Mouse (Mus musculus): ENCODE data around the gene Morn4.
A peak's percentile ranks its signal among the peaks of the same experiment; 100 is the strongest.
"Not testable (repeated sequence)": the region's sequence is repeated elsewhere in the genome, so short reads cannot be mapped to it uniquely, and the experiment has no call there.

Morn4 gene

DNA sequence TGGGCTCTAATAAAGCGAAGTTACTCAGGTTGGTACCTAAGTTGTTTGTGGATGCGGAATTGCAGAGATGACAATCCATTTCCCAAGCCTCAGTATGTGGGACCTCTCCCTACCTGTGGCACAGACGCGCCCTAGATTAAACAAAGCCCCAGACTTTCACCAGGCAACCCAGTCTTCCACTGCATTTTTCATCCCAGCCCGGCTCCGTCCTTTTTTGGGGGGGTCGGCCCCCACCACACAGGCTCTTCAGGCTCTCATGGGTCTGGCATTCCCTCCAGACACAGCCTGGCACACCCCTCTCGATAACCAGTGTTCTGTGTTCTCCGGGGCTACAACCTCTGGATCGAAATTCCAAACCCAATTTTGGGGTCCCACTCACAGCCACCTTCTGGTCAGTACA is 467 bp downstream of the Morn4 start:
- DNase-seq (ENCODE audit: low spot score) = no peak

DNA sequence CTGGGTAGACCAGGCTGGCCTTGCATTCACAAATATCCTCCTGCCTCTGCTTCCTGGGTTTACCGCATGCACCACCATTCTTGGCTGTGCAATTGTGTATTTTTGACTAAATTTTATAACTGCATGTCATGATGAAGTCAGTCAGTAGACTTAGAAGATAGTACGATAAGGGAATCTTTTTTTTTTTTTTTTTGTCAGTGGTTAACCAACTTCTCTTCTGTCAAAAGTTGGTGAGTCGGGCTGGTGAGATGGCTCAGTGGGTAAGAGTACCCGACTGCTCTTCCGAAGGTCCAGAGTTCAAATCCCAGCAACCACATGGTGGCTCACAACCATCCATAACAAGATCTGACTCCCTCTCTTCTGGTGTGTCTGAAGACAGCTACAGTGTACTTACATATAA is 4.5 kb downstream of the Morn4 start:
- DNase-seq (ENCODE audit: low spot score) = not testable (repeated sequence)

DNA sequence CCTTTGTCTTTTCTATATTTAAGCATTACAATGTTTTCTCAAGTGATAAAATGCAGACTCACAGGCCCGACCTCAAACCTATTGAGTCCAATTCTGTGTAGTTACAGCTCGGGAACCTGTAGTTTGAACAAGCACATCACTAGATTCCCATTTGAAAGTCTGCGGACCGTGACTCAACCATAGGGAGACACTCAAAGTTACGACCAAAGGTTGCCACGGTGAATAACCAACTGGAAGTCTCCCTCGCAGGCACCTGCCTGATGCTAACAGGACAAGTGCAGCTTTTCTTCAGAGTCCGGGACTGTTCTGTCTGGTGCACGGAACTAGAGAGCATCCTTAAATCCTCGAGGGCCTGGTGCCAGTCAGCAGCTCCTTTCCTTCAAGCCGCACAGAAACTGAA is 5.7 kb downstream of the Morn4 start:
- DNase-seq (ENCODE audit: low spot score) = no peak

DNA sequence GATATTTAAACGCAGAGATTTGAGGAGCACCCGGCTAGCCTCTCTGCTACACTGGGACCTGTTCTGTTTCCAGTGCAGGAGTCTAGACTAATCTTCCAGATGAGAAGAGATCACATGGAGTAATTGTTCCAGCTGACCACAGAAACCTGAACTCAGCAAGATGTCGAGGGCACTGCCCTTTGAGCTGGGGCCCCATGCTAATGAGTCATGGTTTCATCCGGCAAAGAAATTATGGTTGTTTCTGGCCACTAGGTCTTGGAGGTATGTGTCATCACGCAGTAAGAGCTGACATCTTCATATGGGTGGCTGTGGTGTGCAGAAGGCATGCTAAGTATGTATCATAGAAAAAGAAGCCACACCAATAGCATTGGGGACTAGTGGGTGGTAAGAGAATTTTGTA is 6.2 kb downstream of the Morn4 start:
- no peak for DNase-seq (ENCODE audit: low spot score)

DNA sequence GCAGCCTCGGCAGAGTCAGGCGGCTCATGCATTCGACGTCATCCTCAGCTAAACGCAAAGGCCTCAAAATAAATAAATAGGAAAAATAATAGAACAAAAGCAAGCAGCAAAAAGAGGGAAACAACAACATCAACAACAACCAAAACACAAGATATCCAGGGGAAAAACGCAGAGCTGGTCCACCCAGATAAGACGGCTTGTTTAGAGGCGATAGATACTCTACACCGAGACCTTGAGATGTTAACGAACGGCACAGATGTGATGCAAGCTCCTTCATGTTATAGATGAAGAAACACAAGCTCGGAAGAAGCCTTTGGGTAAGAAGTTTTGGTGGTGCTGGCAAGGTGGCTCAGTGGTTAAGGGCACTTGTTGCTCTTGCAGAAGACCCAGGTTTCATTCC is 7.2 kb downstream of the Morn4 start:
- no peak for DNase-seq (ENCODE audit: low spot score)

DNA sequence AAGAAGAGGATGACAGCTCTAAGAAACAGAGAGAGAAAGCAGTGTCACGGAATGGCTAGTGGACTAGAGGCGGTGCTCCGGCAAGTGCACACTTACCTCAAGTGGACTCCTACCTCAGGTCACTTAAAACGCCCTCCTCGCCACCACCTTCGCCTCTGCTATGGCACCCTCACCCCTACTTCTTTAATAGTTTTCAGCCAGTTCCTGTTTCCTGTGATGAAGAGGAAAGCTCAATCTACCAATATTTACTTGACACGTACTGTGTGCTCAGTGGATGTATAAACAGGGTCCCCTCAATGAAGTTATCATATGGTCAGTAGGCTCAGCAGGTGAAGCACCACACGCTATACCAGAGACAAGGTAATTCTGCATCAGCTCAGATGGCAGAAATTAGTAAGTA is 7.6 kb downstream of the Morn4 start:
- no peak for DNase-seq (ENCODE audit: low spot score)

DNA sequence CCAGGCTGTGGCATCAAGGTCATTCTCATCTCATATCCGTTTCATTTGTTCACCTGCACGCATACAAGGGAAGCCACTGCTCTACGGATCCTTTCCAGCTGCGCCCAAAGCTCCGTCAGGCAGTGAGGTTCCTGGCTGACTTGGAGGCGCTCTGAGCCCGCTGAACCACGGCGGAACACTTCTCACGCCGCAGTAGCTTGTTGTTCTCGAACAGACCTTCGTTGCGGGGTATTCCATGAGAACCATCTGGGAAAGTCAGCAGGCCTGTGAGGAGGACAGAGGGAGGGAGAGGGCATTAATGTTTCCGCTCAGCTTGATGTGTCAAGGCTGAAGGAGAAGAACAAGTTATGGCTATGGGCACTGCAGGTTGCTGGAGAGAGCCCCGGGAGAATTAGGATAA is 10.2 kb downstream of the Morn4 start:
- DNase-seq (ENCODE audit: low spot score) = no peak

DNA sequence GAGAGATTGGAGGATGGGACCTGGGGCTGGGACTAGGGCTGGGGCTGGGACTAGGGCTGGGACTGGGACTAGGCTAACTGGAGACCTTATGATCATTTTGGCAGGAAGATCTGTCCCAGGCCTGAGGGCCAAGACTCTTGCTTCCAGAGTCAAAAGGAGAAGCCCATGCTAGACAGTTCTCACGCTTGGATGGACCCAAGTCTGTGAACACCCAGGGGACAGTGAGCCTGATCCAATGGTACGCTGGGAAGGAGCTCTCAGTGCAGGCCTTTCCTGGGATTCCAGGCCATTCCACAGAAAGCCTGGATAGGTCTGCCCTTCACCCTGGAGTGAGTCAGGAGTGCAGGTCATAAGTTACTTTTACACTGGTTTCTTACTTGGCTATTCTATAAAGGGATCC is 11.1 kb downstream of the Morn4 start:
- no peak for DNase-seq (ENCODE audit: low spot score)

DNA sequence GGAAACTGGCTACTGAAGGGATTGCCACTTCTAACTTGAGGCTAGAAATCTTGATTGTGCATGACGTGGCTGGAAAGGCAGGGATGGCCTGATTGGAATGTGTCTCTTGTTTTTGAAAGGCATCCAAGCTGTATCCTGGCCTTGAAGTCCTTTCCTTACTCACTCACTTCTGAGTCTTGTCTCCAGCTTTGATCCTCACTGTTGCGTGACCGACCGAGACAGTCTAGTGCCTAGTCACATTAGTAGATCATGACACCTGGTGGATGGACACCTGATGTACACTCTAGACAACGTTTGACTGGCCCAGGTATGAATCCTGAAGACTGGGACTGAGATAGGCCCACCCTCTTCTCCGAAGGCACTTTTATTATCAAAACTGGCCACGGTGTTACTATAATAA is 13.4 kb downstream of the Morn4 start:
- DNase-seq (ENCODE audit: low spot score) = no peak

DNA sequence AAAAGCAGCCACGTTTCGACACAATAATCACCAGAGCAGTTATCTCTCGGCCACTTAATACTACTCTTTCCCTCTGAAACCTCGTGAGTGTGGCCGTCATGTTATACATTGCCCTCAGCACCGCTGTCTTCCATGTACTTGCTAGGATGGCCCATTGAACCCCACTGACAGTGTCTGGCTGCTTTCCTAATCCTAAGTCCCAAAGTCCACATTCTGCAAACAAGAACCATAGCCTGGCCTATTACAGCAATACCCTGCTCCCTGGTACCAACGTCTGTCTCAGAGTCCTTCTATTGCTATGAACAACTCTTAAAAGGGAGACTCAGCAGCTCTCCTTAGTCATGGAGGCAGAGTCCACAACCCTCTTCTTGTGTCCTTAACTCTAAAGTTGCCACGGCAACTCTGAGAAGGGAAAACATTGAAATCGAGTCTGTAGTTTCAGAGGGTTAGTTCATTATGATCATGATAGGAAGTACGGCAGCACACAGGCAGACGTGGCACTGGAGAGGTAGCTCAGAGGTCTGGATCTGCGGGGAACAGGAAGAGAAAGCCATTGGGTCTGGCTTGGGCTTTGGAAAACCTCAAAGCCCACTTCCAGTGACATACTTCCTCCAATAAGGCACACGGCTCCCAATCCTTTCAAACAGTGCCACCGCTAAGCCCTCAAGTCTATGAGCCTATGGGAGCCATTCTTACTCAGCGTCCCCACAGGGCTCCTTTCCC is 14.1 kb downstream of the Morn4 start:
- DNase-seq (ENCODE audit: low spot score) = no peak

DNA sequence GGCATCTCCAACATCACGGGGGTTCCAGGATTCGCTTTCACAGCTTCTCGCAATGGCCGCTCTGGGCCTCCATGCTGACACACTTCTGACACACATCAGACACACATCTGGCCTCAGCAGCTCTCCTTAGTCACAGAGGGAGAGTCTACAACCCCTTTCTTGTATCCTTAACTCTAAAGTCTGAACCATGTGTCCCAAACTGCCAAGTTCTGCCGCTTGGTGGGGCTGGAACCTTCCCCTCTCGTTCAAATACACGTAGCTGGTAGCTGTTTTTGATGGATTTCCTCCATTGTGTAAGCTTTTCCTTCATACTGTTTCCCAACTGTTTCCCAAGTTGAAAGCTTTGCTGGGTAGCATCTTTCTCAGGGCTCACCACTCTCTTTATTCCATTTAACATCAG is 14.9 kb downstream of the Morn4 start:
- DNase-seq (ENCODE audit: low spot score) = no peak

DNA sequence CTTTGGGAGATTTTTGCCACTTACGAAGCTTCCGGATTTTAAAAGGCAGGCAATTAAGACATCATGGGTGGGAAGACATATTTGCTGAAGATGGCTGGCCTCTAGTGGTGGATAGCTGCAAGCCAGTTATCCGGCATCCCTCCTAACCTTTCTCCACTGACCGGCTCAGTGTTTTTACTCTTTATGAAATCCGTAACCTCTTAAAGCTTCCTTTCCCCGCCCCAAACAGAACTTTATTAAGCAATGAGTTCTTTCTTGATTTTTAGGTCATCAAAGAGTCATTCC is 17.0 kb downstream of the Morn4 start:
- DNase-seq (ENCODE audit: low spot score) = no peak

DNA sequence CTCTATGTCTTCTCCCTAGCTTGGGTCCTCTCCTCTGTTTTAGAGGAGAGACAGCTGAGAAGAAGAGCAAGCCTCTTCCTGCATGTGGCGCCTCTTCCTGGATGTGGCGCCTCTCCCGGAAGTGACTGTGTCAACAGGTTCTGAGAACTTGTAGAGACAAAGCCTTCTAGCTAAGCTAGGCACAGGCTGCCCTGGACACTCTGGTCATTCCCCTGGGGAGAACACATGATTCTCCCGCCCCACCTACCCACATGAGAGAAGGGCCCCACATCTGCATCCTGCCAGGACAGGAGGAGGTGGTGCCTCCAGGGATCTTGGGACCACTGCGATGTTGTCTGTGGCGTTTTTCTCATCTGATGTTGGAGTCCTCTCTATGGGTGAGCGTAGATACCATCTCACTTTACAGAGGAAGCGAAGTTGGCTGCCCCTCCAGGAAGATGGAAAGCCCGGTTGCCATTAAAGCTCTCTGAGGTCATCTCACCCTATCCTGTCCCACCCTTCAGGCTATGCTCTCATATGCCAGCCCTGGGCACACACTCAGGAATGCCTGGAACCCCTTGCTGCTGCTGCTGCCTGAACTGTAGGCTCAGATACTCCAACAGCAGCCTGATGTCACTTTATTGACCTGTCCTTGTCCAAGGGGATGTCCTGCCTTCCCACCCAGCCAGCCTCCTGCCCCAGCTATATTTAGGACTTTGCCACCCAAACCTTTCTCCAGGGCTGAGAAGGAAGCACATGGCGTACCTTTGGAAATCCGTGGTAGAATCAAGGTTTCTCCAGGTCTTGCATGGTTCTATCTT is 17.5 kb downstream of the Morn4 start:
- no peak for DNase-seq (ENCODE audit: low spot score)

DNA sequence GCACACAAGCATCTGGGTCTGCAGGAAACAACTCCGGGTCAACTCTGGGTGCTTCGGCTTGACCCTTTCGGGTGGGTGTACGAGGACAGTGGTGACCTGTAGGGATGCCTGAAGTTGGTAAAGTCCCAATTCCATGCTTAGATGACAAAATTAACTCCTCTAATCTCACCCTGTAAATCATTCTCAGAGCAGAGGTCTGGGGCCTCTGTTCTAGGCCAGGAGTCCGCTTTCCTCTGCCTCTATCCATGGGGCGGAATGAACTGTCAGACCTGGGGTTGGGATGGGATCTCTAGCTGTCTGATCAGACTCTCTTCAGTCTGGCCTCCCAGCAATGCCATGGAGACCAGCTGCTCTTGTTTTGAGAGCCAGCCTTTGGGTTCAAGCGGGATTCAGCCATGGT is 24.7 kb downstream of the Morn4 start:
- DNase-seq (ENCODE audit: low spot score) = no peak

DNA sequence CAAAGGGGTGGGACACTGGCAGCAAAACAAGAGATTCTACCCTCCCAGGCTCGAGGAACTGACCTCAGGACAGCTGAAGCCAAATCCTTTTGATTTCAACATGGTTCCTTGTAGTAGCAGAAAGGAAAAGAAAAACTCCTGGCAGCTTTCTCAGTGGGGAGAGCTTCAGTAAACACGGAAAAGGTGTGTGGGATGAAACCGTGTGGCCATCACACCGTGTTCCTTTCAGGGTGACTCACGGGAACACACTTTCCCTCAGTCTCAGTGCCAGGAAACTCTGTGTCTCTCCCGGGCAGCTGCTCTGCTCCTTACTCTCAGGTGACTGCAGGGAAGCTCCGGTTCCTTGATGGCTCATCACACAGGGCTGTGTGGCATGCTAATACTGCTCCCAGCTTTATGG is 27.7 kb downstream of the Morn4 start:
- no peak for DNase-seq (ENCODE audit: low spot score)

DNA sequence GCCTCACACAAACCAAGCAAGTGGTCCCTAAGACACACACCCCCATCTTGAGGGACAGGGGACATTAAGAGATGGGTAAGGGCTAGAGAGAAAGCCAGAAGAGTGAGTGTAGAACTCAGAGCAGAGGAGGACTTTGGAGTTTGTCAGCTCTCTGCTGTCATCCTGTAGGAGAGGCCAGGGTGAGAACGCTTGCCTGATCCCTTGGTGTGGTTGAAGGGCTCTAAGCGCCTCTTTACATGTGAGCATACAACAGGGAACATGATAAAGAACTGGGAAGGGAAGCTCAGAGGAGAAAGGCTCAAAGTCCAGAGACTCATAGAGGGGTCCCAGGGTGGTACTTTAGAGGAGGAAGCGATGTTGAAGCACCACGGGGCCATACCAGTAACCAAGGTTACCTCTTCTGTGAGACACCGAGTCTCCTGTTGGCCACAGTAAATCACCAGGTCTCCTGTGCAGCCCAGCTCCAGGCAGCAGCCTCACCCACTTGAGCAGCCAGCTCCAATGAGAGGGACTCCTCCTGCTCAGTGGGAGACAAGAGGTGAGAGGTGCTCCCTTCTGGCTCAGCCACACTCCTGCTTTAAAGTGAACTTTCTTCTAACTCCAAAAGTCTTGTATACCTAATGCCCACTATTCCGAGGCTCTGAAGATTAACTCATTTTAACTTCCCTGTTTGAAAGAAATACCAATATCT is 29.3 kb downstream of the Morn4 start:
- DNase-seq (ENCODE audit: low spot score) = no peak

DNA sequence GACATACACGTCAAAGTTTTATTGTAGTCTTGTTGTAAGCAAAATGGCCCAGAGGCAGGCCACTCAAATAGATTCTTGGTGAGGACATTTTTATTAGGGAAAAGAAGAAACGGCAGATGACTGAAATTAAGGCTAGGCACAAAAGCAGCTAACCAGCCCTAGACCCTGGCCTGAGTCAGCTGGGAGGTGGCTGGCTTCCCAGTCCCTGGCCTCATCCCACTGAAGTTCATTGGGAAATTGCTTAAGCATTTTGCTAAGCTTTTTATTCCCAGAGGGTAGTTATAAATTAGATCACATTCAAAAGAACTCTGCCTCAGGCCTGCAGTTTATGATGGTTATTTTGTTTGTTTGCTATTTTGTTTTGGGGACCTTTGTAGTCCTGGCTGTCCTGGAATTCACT is 30.3 kb downstream of the Morn4 start:
- DNase-seq (ENCODE audit: low spot score) = no peak

DNA sequence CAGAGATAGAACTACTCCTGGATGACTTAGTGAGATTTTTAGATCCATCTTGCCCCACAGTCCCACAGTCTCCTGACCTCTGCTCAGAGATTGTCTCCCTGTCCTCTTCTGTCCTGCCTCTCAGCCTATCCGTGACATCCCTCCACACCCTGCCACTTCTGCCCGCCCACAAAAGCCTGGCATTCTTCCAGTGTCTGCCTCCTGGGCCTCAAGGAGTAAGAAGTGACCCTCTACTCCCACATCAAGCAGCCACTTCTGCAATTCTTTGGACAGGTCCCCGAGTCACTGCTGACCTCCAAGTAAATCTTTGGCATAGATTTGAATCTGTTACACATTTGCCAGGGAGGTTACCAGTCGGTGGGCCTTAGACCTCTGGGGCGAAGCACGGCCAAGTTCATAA is 31.9 kb downstream of the Morn4 start:
- no peak for DNase-seq (ENCODE audit: low spot score)

DNA sequence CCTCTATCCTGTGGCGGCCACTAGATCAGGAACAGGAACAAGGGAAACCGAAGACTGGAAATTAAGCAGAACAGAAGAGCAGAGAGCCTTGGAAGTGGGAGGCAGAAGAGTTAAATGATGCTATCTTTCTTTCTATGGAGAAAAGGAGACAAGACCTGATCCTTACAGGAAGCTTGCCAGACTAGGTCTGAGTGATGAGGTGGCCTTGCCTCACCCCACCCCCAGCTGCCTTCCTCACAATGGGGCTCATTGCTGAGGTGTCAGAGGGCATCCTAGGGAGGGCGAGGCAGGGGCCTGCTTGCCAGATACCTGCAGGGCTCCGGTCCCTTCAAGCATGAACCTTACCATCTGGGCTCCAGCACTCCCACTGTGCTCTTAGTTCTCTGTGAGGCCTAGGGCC is 34.2 kb downstream of the Morn4 start, which contains the start of gene 4933411K16Rik:
Gene 4933411K16Rik (plus strand): TSS at position 301 of the 400 bp plus-strand sequence.
- DNase-seq (ENCODE audit: low spot score) = no peak

DNA sequence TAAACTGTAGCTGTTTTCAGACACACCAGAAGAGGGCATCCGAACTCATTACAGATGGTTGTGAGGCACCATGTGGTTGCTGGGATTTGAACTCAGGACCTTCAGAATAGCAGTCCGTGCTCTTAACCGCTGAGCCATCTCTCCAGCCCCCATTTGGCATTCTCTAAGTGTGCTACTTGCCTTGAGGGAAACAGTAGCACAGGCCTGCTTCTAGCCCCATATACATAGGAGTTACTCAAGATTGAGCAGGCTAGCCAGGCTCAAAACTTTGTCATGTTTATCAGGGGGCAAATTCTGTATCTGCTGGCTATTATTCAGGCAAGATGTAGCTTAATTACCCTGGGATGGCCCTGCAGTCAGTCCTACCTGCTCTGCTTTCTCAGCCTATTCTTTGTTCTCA is 34.8 kb downstream of the Morn4 start:
- DNase-seq (ENCODE audit: low spot score) = no peak

DNA sequence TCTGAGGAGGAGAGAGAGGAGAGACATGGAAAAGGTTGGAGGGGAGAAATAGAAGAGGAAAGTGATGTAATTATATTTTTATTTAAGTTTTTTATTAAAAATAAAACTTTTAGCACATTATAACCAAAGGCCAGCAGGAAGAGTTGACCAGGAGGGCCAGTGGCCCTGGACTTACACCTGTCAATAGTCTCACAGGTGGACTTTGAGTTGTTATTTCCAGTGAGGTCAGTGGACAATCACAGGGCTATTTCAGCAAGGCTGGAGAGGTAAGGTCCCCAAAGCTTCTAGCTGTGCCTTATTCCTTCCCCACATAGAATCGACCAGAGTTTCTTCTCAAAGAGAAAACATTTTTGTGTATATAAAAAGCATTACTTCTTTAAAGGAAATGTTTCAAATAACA is 35.9 kb downstream of the Morn4 start:
- no peak for DNase-seq (ENCODE audit: low spot score)

DNA sequence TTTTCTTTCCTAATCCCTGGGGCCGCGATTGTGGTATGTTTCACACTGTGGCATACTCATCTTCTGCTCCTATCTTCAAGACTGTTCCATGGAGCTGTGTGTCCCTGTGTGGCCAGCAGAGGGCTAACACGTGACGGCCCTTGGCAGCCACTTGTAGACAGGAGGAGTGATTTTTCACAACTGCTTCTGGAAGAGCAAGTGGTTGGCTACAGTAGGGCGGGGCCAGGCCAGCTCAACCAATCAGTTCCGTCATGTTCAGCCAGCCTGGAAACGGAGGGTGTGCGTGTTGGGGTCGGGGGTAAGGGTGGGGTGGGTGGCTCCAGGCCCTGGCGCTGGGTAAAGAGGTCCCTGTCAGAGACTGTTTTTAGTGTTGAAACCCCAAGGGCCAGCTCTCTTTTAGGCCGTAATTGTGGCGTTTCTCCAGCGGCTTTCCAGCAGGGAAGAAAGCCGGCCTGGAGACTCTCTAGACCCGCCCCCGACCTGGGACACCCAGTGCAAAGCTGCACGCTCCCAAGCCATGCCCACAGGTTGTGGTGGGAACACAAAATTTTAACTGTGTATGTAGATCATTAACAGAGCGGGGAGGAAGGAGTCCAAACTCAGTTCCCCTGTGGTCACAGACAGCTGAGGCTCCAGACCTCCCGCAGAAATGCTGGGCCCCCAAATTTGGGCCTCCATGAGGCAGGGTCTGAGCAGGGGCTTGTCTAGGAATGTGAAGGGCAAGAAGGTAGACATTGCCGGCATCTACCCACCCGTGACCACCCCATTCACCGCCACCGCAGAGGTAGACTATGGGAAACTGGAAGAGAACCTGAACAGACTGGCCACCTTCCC is 40.7 kb downstream of the Morn4 start, which contains the start of gene Hoga1:
Gene Hoga1 (plus strand): TSS at position 342 of the 834 bp plus-strand sequence.
- peak; percentile 59 for DNase-seq (ENCODE audit: low spot score)
